ENCODE assay signal across 14 mouse cellular contexts in the genomic region with DNA sequence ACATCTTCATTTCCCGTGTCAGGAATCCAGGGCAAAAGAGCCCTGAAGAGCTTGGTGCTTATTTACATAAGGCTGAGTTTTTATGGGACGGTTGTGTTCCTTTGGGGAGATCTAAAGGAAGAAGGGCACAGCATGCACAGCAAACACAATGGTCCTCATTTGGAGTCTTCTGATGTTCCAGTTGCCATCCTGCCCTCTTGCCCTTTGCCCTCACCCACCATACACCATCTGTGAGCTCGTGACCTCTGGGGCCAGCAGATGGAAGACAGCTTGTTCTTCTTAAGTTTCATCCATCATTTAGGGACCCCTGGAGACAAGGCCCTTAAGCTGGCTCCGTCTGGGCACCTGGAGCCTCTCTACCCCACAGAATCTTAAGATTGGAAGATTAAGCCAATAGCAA.
DNase-seq lines count a peak whose midpoint lies in the region.
"Had no signal": no experiment of that assay in that cellular context is flagged by ENCODE, and none has a peak within 500 bp of the region (broad histone marks: within the 10 kb centered on the region; RNA-seq: fewer than 3 reads in every experiment).

No protein-coding gene starts in this region.

- intact Hi-C loops in heart, postnatal 36 days (cut with DNase I) = no loop called here

- peak; percentile 42 for DNase-seq in heart, adult 11 months
- DNase-seq in heart, postnatal 36 days = no peak
- peak; percentile 89 for DNase-seq in embryo, embryonic 10 days (ENCODE audit: low spot score)
- peak; percentile 80 for DNase-seq in embryo, embryonic 9.5 days (ENCODE audit: extremely low spot score)
- DNase-seq in spleen, postnatal 4 days (ENCODE audit: low spot score in 2 of 2) = no peak
- DNase-seq in thymus, postnatal 36 days = no peak
- DNase-seq: adrenal gland, postnatal 10 days; adrenal gland, postnatal 36 days; cerebellum, adult 18-20 months; cerebellum, adult 9-10 months; cerebellum, postnatal 14 days; gastrocnemius, postnatal 25 days; heart, adult 2 months; heart, postnatal 14 days had no signal

Comparison
In these comparisons a context has a peak if more than half of its experiments do, and no peak if none do; other contexts are left out.
1. DNase-seq: peak in heart, adult 11 months (single experiment), embryo, embryonic 10 days (single experiment) and embryo, embryonic 9.5 days (single experiment); none in heart, postnatal 36 days (0 of 2), spleen, postnatal 4 days (0 of 2) and thymus, postnatal 36 days (0 of 2).